Mouse (Mus musculus) CH12.LX (cell line): ENCODE results near the gene Asb12. TPM values are rescaled to one million over a fixed set of nuclear protein-coding genes. Genes with fewer than 3 reads are reported as not detected.

Experiments
- DNase-seq: peaks from one replicate; pipeline ENCODE4 v3.0.0-alpha.2; 2013; ENCODE audit errors: extremely low read depth
- H3K27ac ChIP-seq: 2 replicates; pipeline ENCODE4 v1.5.1; 2012; ENCODE audit warnings: low read depth, mild to moderate bottlenecking, control low read depth, moderate library complexity; ENCODE audit not compliant: insufficient read depth
- H3K27me3 ChIP-seq: replicated peaks from 2 replicates; pipeline ENCODE3; 2012; ENCODE audit warnings: inconsistent platforms
- H3K36me3 ChIP-seq, 2 experiments: replicated peaks in 1 of 2; 2 replicates each; pipeline versions ENCODE3 to v1.6.1; 2012; ENCODE audit warnings: inconsistent platforms in 1 of 2, low read length in 1 of 2, mild to moderate bottlenecking in 1 of 2, mixed read lengths in 1 of 2, moderate library complexity in 1 of 2; ENCODE audit not compliant: control insufficient read depth in 1 of 2, insufficient read depth in 1 of 2
- H3K4me1 ChIP-seq, 2 experiments: 2 replicates each; pipeline ENCODE4 v1.6.1; 2012; ENCODE audit warnings: inconsistent platforms in 1 of 2, moderate library complexity in 1 of 2; ENCODE audit not compliant: insufficient read depth in 2 of 2, control insufficient read depth in 1 of 2
- H3K4me2 ChIP-seq: 2 replicates; pipeline ENCODE4 v1.6.1; 2012; ENCODE audit warnings: low read depth, mild to moderate bottlenecking, control low read depth; ENCODE audit not compliant: poor library complexity, insufficient read depth, severe bottlenecking
- H3K4me3 ChIP-seq, 3 experiments: fragments of 150-350 bp in 1 of 3; sonication (generic) in 1 of 3; replicated peaks in 1 of 3; 2 replicates each; pipeline versions ENCODE3 to v1.5.1; 2011 to 2012; ENCODE audit warnings: low read depth in 2 of 3, low read length in 2 of 3, mild to moderate bottlenecking in 2 of 3, moderate library complexity in 2 of 3, control low read depth in 1 of 3, improper control_type of control experiment in 1 of 3, inconsistent platforms in 1 of 3, mixed read lengths in 1 of 3; ENCODE audit not compliant: poor library complexity in 1 of 3
- H3K79me2 ChIP-seq: replicated peaks from 2 replicates; pipeline ENCODE4 v1.6.1; 2012; ENCODE audit warnings: mild to moderate bottlenecking, moderate library complexity; ENCODE audit not compliant: control insufficient read depth, poor library complexity, insufficient read depth, severe bottlenecking; ENCODE audit errors: extremely low read depth
- H3K9ac ChIP-seq: 2 replicates; pipeline ENCODE4 v1.6.1; 2012; ENCODE audit warnings: low read depth, mild to moderate bottlenecking, control low read depth, moderate library complexity; ENCODE audit not compliant: insufficient read depth
- H3K9me3 ChIP-seq: replicated peaks from 2 replicates; pipeline ENCODE3; 2012; ENCODE audit warnings: low read length, inconsistent platforms, mixed read lengths
- CHD1 ChIP-seq: IDR thresholded peaks from 2 replicates; pipeline ENCODE4 v1.6.1; 2012; ENCODE audit warnings: low read depth, low read length, improper control_type of control experiment, inconsistent platforms
- CHD2 ChIP-seq: IDR thresholded peaks from 2 replicates; pipeline ENCODE4 v1.6.1; 2011; ENCODE audit warnings: low read length, improper control_type of control experiment
- E2F4 ChIP-seq: IDR thresholded peaks from 2 replicates; pipeline ENCODE4 v1.6.1; 2011; ENCODE audit warnings: low read depth, low read length, improper control_type of control experiment; ENCODE audit not compliant: insufficient replicate concordance
- EP300 ChIP-seq: IDR thresholded peaks from 2 replicates; pipeline ENCODE4 v1.6.1; 2011; ENCODE audit warnings: low read length, improper control_type of control experiment
- GABPA ChIP-seq: IDR thresholded peaks from 2 replicates; pipeline ENCODE4 v1.6.1; 2012; ENCODE audit warnings: low read depth, low read length, improper control_type of control experiment, inconsistent platforms; ENCODE audit not compliant: insufficient replicate concordance
- IRF4 ChIP-seq: IDR thresholded peaks from 2 replicates; pipeline ENCODE4 v1.6.1; 2014; ENCODE audit warnings: low read depth, mild to moderate bottlenecking, inconsistent platforms, low read length, improper control_type of control experiment
- KAT2A ChIP-seq: IDR thresholded peaks from 2 replicates; pipeline ENCODE4 v1.6.1; 2012; ENCODE audit warnings: low read length, improper control_type of control experiment, inconsistent platforms; ENCODE audit not compliant: insufficient replicate concordance
- MAX ChIP-seq: IDR thresholded peaks from 2 replicates; pipeline ENCODE4 v1.6.1; 2011; ENCODE audit warnings: low read length, improper control_type of control experiment
- MAZ ChIP-seq: IDR thresholded peaks from 2 replicates; pipeline ENCODE4 v1.6.1; 2012; ENCODE audit warnings: low read depth, mild to moderate bottlenecking, inconsistent platforms, low read length, improper control_type of control experiment, moderate library complexity
- MXI1 ChIP-seq: IDR thresholded peaks from 2 replicates; pipeline ENCODE4 v1.6.1; 2011; ENCODE audit warnings: mild to moderate bottlenecking, low read depth, low read length, improper control_type of control experiment
- MYC ChIP-seq: IDR thresholded peaks from 2 replicates; pipeline ENCODE4 v1.6.1; 2011; ENCODE audit warnings: low read depth, mild to moderate bottlenecking, improper control_type of control experiment, low read length
- NRF1 ChIP-seq: IDR thresholded peaks from 2 replicates; pipeline ENCODE4 v1.6.1; 2014; ENCODE audit warnings: low read depth, mild to moderate bottlenecking, inconsistent platforms, low read length, improper control_type of control experiment, moderate library complexity
- POLR2A ChIP-seq: IDR thresholded peaks from 2 replicates; pipeline ENCODE4 v1.6.1; 2011; ENCODE audit warnings: low read depth, mild to moderate bottlenecking, improper control_type of control experiment, low read length
- RAD21 ChIP-seq: IDR thresholded peaks from 2 replicates; pipeline ENCODE4 v1.6.1; 2011; ENCODE audit warnings: low read depth, mild to moderate bottlenecking, low read length, improper control_type of control experiment, moderate library complexity
- RCOR1 ChIP-seq: conservative IDR thresholded peaks from 2 replicates; pipeline ENCODE4 v1.6.1; 2012; ENCODE audit warnings: low read depth, mild to moderate bottlenecking, inconsistent platforms, low read length, improper control_type of control experiment
- SIN3A ChIP-seq: IDR thresholded peaks from 2 replicates; pipeline ENCODE4 v1.6.1; 2012; ENCODE audit warnings: low read length, improper control_type of control experiment, inconsistent platforms
- TBP ChIP-seq: conservative IDR thresholded peaks from 2 replicates; pipeline ENCODE4 v1.6.1; 2011; ENCODE audit warnings: low read depth, low read length, improper control_type of control experiment
- UBTF ChIP-seq: IDR thresholded peaks from 2 replicates; pipeline ENCODE4 v1.6.1; 2012; ENCODE audit warnings: low read depth, mild to moderate bottlenecking, inconsistent platforms, low read length, improper control_type of control experiment, moderate library complexity
- USF1 ChIP-seq: IDR thresholded peaks from 2 replicates; pipeline ENCODE4 v1.6.1; 2014; ENCODE audit warnings: low read depth, mild to moderate bottlenecking, inconsistent platforms, low read length, improper control_type of control experiment
- ZC3H11A ChIP-seq: IDR thresholded peaks from 2 replicates; pipeline ENCODE4 v1.6.1; 2012; ENCODE audit warnings: low read depth, mild to moderate bottlenecking, inconsistent platforms, low read length, improper control_type of control experiment
- ZKSCAN1 ChIP-seq: IDR thresholded peaks from 2 replicates; pipeline ENCODE4 v1.6.1; 2012; ENCODE audit warnings: low read depth, inconsistent platforms, low read length, improper control_type of control experiment, borderline replicate concordance
- ZNF384 ChIP-seq: IDR thresholded peaks from 2 replicates; pipeline ENCODE4 v1.6.1; 2012; ENCODE audit warnings: low read depth, low read length, improper control_type of control experiment, inconsistent platforms
- dilution Hi-C: fragments of 300-500 bp; cut with MboI; formaldehyde crosslinking; loops from 2 replicates; pipeline ENCODE4 v1.14.3; 2020; ENCODE audit warnings: low sequenced_read_pairs; ENCODE audit not compliant: extremely low pct_unique_long_range_greater_than_20kb, extremely low pct_ligation_motif_present
- in situ Hi-C: fragments of 300-500 bp; cut with MboI; formaldehyde crosslinking; loops from 3 replicates; pipeline ENCODE4 v1.14.3; 2019; ENCODE audit warnings: low sequenced_read_pairs, low pct_ligation_motif_present, low pct_unique_long_range_greater_than_20kb, mixed read lengths
- polyA plus RNA-seq: library from polyadenylated mRNA; unstranded; fragments of >175 nt; gene quantifications from 2 replicates; pipeline ENCODE4 v1.2.1, GENCODE M21; 2012; ENCODE audit warnings: low read depth; ENCODE audit not compliant: insufficient read length
- total RNA-seq, 2 experiments: library from RNA; depleted of rRNA; stranded (reverse); fragments of 300-350 nt in 1 of 2; fragments of >200 nt in 1 of 2; gene quantifications; 2 replicates each; pipeline ENCODE4 v1.2.3; 2012 to 2014

Asb12 gene
- total and polyA plus RNA-seq, 3 experiments, result not detected

GRCm38 (mm10) chrX:95442261-95442660 lies 115.5 kb downstream of the Asb12 start:
- no peaks in the 10 kb centered on the region for H3K79me2 ChIP-seq
- no peaks in the 10 kb centered on the region for H3K27me3 ChIP-seq
- peaks cover 0 to 2% of the 10 kb centered on the region in 2 experiments for H3K36me3 ChIP-seq
- in situ Hi-C loops (no loop called here), dilution Hi-C loops (no loop called here)
- no peak overlapping the region for H3K9ac ChIP-seq
- DNase-seq, result no peak
- H3K4me1 ChIP-seq, result peaks cover 4% of the 10 kb centered on the region in 2 experiments
- H3K4me3 ChIP-seq, result no peak overlapping the region
- H3K4me2 ChIP-seq, result no peak overlapping the region
- no peak overlapping the region for H3K27ac ChIP-seq
- no peaks in the 10 kb centered on the region for H3K9me3 ChIP-seq
- TF ChIP-seq UBTF (no peak), EP300 (no peak), MXI1 (no peak), POLR2A (no peak), KAT2A (no peak), NRF1 (no peak), E2F4 (no peak), IRF4 (no peak), USF1 (no peak), CHD2 (no peak), ZKSCAN1 (no peak), MYC (no peak), RAD21 (no peak), TBP (no peak), ZC3H11A (no peak), MAX (no peak), CHD1 (no peak), MAZ (no peak), SIN3A (no peak), RCOR1 (no peak)

- peaks cover 0 to 2% of the 10 kb centered on the region in 2 experiments for H3K36me3 ChIP-seq
- in situ Hi-C loops (no loop called here), dilution Hi-C loops (no loop called here)
- peaks cover 4% of the 10 kb centered on the region in 2 experiments for H3K4me1 ChIP-seq
- no peaks in the 10 kb centered on the region for H3K9me3 ChIP-seq
- no peak overlapping the region for H3K27ac ChIP-seq
- no peaks in the 10 kb centered on the region for H3K79me2 ChIP-seq
- H3K9ac ChIP-seq, result no peak overlapping the region
- no peak overlapping the region for H3K4me2 ChIP-seq
- H3K27me3 ChIP-seq, result no peaks in the 10 kb centered on the region
- TF ChIP-seq ZNF384, result 0 out of 2 replicates have a peak, but pooled peaks have one; percentile 30
- no peak for TF ChIP-seq GABPA
- TF ChIP-seq, all 38 proteins: peak for 1
- no peak overlapping the region for H3K4me3 ChIP-seq
- DNase-seq, result no peak
These were observed 116.5 kb downstream of the Asb12 start for GRCm38 (mm10) chrX:95441290-95441689.
